Mouse (Mus musculus): ENCODE measurements around the gene Hrh1. TPM values are rescaled to one million over a fixed set of nuclear protein-coding genes. Genes with fewer than 3 reads are reported as not detected.
A peak's percentile ranks its signal among the peaks of the same experiment; 100 is the strongest.
"Not testable (repeated sequence)": the region's sequence is repeated elsewhere in the genome, so short reads cannot be mapped to it uniquely, and the experiment has no call there.

The Hrh1 gene
- polyA plus RNA-seq, 1 experiment from 2014 or later, result 0.32 TPM

DNA sequence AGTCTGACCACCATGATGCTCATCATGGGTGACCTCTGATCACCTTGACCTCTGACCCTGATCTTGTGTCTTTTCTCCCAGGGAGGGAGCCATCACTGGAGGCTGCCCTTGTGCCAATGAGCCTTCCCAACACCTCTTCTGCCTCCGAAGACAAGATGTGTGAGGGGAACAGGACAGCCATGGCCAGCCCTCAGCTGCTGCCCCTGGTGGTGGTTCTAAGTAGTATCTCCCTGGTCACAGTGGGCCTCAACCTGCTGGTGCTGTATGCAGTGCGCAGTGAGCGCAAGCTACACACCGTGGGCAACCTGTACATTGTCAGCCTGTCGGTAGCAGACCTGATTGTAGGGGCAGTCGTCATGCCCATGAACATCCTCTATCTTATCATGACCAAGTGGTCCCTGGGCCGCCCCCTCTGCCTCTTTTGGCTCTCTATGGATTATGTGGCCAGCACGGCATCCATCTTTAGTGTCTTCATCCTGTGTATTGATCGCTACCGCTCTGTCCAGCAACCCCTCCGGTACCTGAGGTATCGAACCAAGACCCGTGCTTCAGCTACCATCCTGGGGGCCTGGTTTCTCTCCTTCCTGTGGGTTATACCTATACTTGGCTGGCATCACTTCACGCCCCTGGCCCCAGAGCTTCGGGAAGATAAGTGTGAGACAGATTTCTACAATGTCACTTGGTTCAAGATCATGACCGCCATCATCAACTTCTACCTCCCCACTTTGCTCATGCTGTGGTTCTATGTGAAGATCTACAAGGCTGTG, 82.1 kb downstream of the Hrh1 start:
- DNase-seq (ENCODE audit: low spot score) (no peak), ATAC-seq (ENCODE audit: insufficient read depth, low FRiP score, low TSS enrichment) (no peak)
- Histone ChIP-seq H3K27me3 (ENCODE audit: control insufficient read depth, insufficient read depth, low read length) (no peaks in the 10 kb centered on the region), H3K36me3 (ENCODE audit: control insufficient read depth, insufficient read depth, low read length) (no peaks in the 10 kb centered on the region), H3K4me1 (ENCODE audit: control insufficient read depth, insufficient read depth, low read length) (no peaks in the 10 kb centered on the region), H3K9me3 (ENCODE audit: control insufficient read depth, low read length) (no peaks in the 10 kb centered on the region), H3K27ac (ENCODE audit: low read depth, low read length) (no peak overlapping the region), H3K4me3 (ENCODE audit: low read depth, low read length) (no peak overlapping the region), H3K4me2 (ENCODE audit: low read depth) (no peak overlapping the region), H3K9ac (ENCODE audit: low read length) (no peak overlapping the region)
- WGBS, result 92% methylated on average over 16 of the region's 16 CpGs

DNA sequence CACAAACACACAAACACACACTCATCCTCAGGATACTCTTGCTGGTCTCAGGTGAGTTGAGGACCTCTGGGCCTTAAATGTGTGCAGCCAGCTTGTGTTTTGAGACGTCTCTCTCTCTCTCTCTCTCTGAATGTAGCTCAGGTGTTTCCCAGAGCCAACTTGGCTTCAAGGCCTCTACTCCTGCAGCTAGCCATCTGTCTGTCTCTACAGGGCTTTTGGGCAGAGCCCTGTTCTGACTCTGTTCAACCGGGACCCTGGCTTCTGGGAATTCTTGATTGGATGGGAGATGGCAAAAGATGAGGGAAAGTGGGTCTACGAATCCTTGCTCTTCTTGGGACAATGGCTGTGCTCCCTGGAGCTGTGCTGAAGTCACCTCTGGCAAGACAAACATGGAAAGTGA, 91.6 kb downstream of the Hrh1 start:
- no peaks in the 10 kb centered on the region for H3K36me3 ChIP-seq (ENCODE audit: control insufficient read depth, insufficient read depth, low read length)
- H3K27me3 ChIP-seq (ENCODE audit: control insufficient read depth, insufficient read depth, low read length), result no peaks in the 10 kb centered on the region
- H3K4me1 ChIP-seq (ENCODE audit: control insufficient read depth, insufficient read depth, low read length), result no peaks in the 10 kb centered on the region
- ATAC-seq (ENCODE audit: insufficient read depth, low FRiP score, low TSS enrichment), result no peak
- H3K9me3 ChIP-seq (ENCODE audit: control insufficient read depth, low read length), result no peaks in the 10 kb centered on the region
- 75% methylated on average over 3 of the region's 3 CpGs for WGBS
- no peak overlapping the region for H3K4me3 ChIP-seq (ENCODE audit: low read depth, low read length)
- H3K4me2 ChIP-seq (ENCODE audit: low read depth), result no peak overlapping the region
- no peak overlapping the region for H3K9ac ChIP-seq (ENCODE audit: low read length)
- DNase-seq (ENCODE audit: low spot score), result no peak
- H3K27ac ChIP-seq (ENCODE audit: low read depth, low read length), result no peak overlapping the region

DNA sequence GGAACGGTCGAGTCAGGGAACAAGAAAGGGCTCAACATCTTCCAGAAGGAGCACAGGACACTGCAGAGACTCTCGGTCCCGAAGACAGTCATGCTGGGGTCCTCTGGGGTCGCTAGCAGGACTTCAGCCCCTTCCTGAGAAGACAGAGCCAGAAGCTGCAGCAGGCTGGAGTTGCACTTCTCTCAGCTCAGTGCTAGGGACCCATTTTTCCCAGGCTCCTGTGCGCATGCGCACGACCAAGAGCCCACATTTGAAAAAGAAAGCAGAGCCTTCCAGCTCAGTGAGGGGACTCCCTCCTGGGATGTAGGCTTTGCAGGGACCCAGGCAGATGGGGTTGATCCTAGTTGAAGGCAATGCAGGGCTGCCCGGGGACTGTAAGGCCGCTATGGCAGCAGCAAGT, 94.9 kb downstream of the Hrh1 start:
- H3K4me3 ChIP-seq (ENCODE audit: low read depth, low read length); H3K9me3 ChIP-seq (ENCODE audit: control insufficient read depth, low read length); H3K27me3 ChIP-seq (ENCODE audit: control insufficient read depth, insufficient read depth, low read length); H3K27ac ChIP-seq (ENCODE audit: low read depth, low read length); H3K4me2 ChIP-seq (ENCODE audit: low read depth); H3K36me3 ChIP-seq (ENCODE audit: control insufficient read depth, insufficient read depth, low read length); ATAC-seq (ENCODE audit: insufficient read depth, low FRiP score, low TSS enrichment); H3K4me1 ChIP-seq (ENCODE audit: control insufficient read depth, insufficient read depth, low read length); H3K9ac ChIP-seq (ENCODE audit: low read length); DNase-seq (ENCODE audit: low spot score): not testable (repeated sequence)
- 59% methylated on average over 10 of the region's 10 CpGs for WGBS

DNA sequence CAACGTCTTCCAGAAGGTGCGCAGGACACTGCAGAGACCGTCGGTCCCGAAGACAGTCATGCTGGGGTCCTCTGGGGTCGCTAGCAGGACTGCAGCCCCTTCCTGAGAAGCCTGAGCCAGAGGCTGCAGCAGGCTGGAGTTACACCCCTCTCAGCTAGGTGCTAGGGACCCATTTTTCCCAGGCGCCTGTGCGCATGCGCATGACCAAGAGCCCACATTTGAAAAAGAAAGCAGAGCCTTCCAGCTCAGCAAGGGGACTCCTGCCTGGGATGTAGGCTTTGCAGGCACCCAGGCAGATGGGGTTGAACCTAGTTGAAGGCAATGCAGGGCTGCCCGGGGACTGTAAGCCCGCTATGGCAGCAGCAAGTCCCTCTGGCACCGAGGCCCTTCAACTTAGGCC, 97.3 kb downstream of the Hrh1 start:
- not testable (repeated sequence) for ATAC-seq (ENCODE audit: insufficient read depth, low FRiP score, low TSS enrichment); DNase-seq (ENCODE audit: low spot score); H3K9ac ChIP-seq (ENCODE audit: low read length); H3K27me3 ChIP-seq (ENCODE audit: control insufficient read depth, insufficient read depth, low read length); H3K4me1 ChIP-seq (ENCODE audit: control insufficient read depth, insufficient read depth, low read length); H3K9me3 ChIP-seq (ENCODE audit: control insufficient read depth, low read length); H3K27ac ChIP-seq (ENCODE audit: low read depth, low read length); H3K4me2 ChIP-seq (ENCODE audit: low read depth); H3K4me3 ChIP-seq (ENCODE audit: low read depth, low read length); H3K36me3 ChIP-seq (ENCODE audit: control insufficient read depth, insufficient read depth, low read length)
- 35% methylated on average over 6 of the region's 12 CpGs for WGBS

DNA sequence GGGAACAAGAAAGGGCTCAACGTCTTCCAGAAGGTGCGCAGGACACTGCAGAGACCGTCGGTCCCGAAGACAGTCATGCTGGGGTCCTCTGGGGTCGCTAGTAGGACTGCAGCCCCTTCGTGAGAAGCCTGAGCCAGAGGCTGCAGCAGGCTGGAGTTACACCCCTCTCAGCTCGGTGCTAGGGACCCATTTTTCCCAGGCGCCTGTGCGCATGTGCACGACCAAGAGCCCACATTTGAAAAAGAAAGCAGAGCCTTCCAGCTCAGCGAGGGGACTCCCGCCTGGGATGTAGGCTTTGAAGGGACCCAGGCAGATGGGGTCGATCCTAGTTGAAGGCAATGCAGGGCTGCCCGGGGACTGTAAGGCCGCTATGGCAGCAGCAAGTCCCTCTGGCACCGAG, 116.3 kb downstream of the Hrh1 start:
- H3K4me3 ChIP-seq (ENCODE audit: low read depth, low read length); H3K36me3 ChIP-seq (ENCODE audit: control insufficient read depth, insufficient read depth, low read length); H3K9ac ChIP-seq (ENCODE audit: low read length); H3K27ac ChIP-seq (ENCODE audit: low read depth, low read length); H3K4me1 ChIP-seq (ENCODE audit: control insufficient read depth, insufficient read depth, low read length); ATAC-seq (ENCODE audit: insufficient read depth, low FRiP score, low TSS enrichment); H3K9me3 ChIP-seq (ENCODE audit: control insufficient read depth, low read length); H3K4me2 ChIP-seq (ENCODE audit: low read depth); H3K27me3 ChIP-seq (ENCODE audit: control insufficient read depth, insufficient read depth, low read length): not testable (repeated sequence)
- 16% methylated on average over 15 of the region's 17 CpGs for WGBS
- peak; percentile 17 for DNase-seq (ENCODE audit: low spot score)

DNA sequence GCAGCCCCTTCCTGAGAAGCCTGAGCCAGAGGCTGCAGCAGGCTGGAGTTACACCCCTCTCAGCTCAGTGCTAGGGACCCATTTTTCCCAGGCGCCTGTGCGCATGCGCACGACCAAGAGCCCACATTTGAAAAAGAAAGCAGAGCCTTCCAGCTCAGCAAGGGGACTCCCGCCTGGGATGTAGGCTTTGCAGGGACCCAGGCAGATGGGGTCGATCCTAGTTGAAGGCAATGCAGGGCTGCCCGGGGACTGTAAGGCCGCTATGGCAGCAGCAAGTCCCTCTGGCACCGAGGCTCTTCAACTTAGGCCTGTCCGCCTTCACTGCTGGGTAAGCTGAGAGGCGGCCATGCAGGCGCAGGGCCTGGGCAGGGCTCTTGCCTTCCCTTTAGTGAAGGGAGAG, 131.0 kb downstream of the Hrh1 start:
- H3K4me1 ChIP-seq (ENCODE audit: control insufficient read depth, insufficient read depth, low read length); DNase-seq (ENCODE audit: low spot score); ATAC-seq (ENCODE audit: insufficient read depth, low FRiP score, low TSS enrichment); H3K27me3 ChIP-seq (ENCODE audit: control insufficient read depth, insufficient read depth, low read length); H3K36me3 ChIP-seq (ENCODE audit: control insufficient read depth, insufficient read depth, low read length); H3K4me2 ChIP-seq (ENCODE audit: low read depth); H3K27ac ChIP-seq (ENCODE audit: low read depth, low read length); H3K4me3 ChIP-seq (ENCODE audit: low read depth, low read length); H3K9me3 ChIP-seq (ENCODE audit: control insufficient read depth, low read length); H3K9ac ChIP-seq (ENCODE audit: low read length): not testable (repeated sequence)
- WGBS, result no CpG with 5 or more reads among the region's 12 CpGs

Other genes with a start within 250 kb of the Hrh1 start
- 9.8 and 11.5 TPM in 2 replicates for gene Slc6a1, start 115.3 kb upstream of the Hrh1 start, polyA plus RNA-seq (2014; fragmentation: Nextera tagmentation; extraction: Ambion mirVana)
- 20.7 and 21.6 TPM in 2 replicates for gene Atg7, start 245.2 kb downstream of the Hrh1 start, polyA plus RNA-seq (2014; fragmentation: Nextera tagmentation; extraction: Ambion mirVana)